Mouse (Mus musculus) CH12.LX (cell line): ENCODE results near the gene Ttll7. TPM values are rescaled to one million over a fixed set of nuclear protein-coding genes. Genes with fewer than 3 reads are reported as not detected.

Experiments
- DNase-seq: peaks from one replicate; pipeline ENCODE4 v3.0.0-alpha.2; 2013; ENCODE audit errors: extremely low read depth
- H3K27ac ChIP-seq: 2 replicates; pipeline ENCODE4 v1.5.1; 2012; ENCODE audit warnings: low read depth, mild to moderate bottlenecking, control low read depth, moderate library complexity; ENCODE audit not compliant: insufficient read depth
- H3K27me3 ChIP-seq: replicated peaks from 2 replicates; pipeline ENCODE3; 2012; ENCODE audit warnings: inconsistent platforms
- H3K36me3 ChIP-seq, 2 experiments: replicated peaks in 1 of 2; 2 replicates each; pipeline versions ENCODE3 to v1.6.1; 2012; ENCODE audit warnings: inconsistent platforms in 1 of 2, low read length in 1 of 2, mild to moderate bottlenecking in 1 of 2, mixed read lengths in 1 of 2, moderate library complexity in 1 of 2; ENCODE audit not compliant: control insufficient read depth in 1 of 2, insufficient read depth in 1 of 2
- H3K4me1 ChIP-seq, 2 experiments: 2 replicates each; pipeline ENCODE4 v1.6.1; 2012; ENCODE audit warnings: inconsistent platforms in 1 of 2, moderate library complexity in 1 of 2; ENCODE audit not compliant: insufficient read depth in 2 of 2, control insufficient read depth in 1 of 2
- H3K4me2 ChIP-seq: 2 replicates; pipeline ENCODE4 v1.6.1; 2012; ENCODE audit warnings: low read depth, mild to moderate bottlenecking, control low read depth; ENCODE audit not compliant: poor library complexity, insufficient read depth, severe bottlenecking
- H3K4me3 ChIP-seq, 3 experiments: fragments of 150-350 bp in 1 of 3; sonication (generic) in 1 of 3; replicated peaks in 1 of 3; 2 replicates each; pipeline versions ENCODE3 to v1.5.1; 2011 to 2012; ENCODE audit warnings: low read depth in 2 of 3, low read length in 2 of 3, mild to moderate bottlenecking in 2 of 3, moderate library complexity in 2 of 3, control low read depth in 1 of 3, improper control_type of control experiment in 1 of 3, inconsistent platforms in 1 of 3, mixed read lengths in 1 of 3; ENCODE audit not compliant: poor library complexity in 1 of 3
- H3K79me2 ChIP-seq: replicated peaks from 2 replicates; pipeline ENCODE4 v1.6.1; 2012; ENCODE audit warnings: mild to moderate bottlenecking, moderate library complexity; ENCODE audit not compliant: control insufficient read depth, poor library complexity, insufficient read depth, severe bottlenecking; ENCODE audit errors: extremely low read depth
- H3K9ac ChIP-seq: 2 replicates; pipeline ENCODE4 v1.6.1; 2012; ENCODE audit warnings: low read depth, mild to moderate bottlenecking, control low read depth, moderate library complexity; ENCODE audit not compliant: insufficient read depth
- H3K9me3 ChIP-seq: replicated peaks from 2 replicates; pipeline ENCODE3; 2012; ENCODE audit warnings: low read length, inconsistent platforms, mixed read lengths
- BHLHE40 ChIP-seq: IDR thresholded peaks from 2 replicates; pipeline ENCODE4 v1.6.1; 2011; ENCODE audit warnings: mild to moderate bottlenecking, low read depth, low read length, improper control_type of control experiment
- CHD1 ChIP-seq: IDR thresholded peaks from 2 replicates; pipeline ENCODE4 v1.6.1; 2012; ENCODE audit warnings: low read depth, low read length, improper control_type of control experiment, inconsistent platforms
- CTCF ChIP-seq, 2 experiments: IDR thresholded peaks in 1 of 2; conservative IDR thresholded peaks in 1 of 2; 2 replicates each; pipeline ENCODE4 v1.5.1; 2011 to 2012; ENCODE audit warnings: low read depth in 2 of 2, low read length in 2 of 2, improper control_type of control experiment in 1 of 2, inconsistent platforms in 1 of 2, mild to moderate bottlenecking in 1 of 2, moderate library complexity in 1 of 2
- E2F4 ChIP-seq: IDR thresholded peaks from 2 replicates; pipeline ENCODE4 v1.6.1; 2011; ENCODE audit warnings: low read depth, low read length, improper control_type of control experiment; ENCODE audit not compliant: insufficient replicate concordance
- ELF1 ChIP-seq: IDR thresholded peaks from 2 replicates; pipeline ENCODE4 v1.6.1; 2014; ENCODE audit warnings: low read depth, mild to moderate bottlenecking, inconsistent platforms, low read length, improper control_type of control experiment
- EP300 ChIP-seq: IDR thresholded peaks from 2 replicates; pipeline ENCODE4 v1.6.1; 2011; ENCODE audit warnings: low read length, improper control_type of control experiment
- ETS1 ChIP-seq: conservative IDR thresholded peaks from 2 replicates; pipeline ENCODE4 v1.6.1; 2012; ENCODE audit warnings: low read depth, mild to moderate bottlenecking, inconsistent platforms, low read length, improper control_type of control experiment, moderate library complexity
- GABPA ChIP-seq: IDR thresholded peaks from 2 replicates; pipeline ENCODE4 v1.6.1; 2012; ENCODE audit warnings: low read depth, low read length, improper control_type of control experiment, inconsistent platforms; ENCODE audit not compliant: insufficient replicate concordance
- HCFC1 ChIP-seq: IDR thresholded peaks from 2 replicates; pipeline ENCODE4 v1.6.1; 2012; ENCODE audit warnings: low read depth, mild to moderate bottlenecking, inconsistent platforms, low read length, improper control_type of control experiment
- IRF4 ChIP-seq: IDR thresholded peaks from 2 replicates; pipeline ENCODE4 v1.6.1; 2014; ENCODE audit warnings: low read depth, mild to moderate bottlenecking, inconsistent platforms, low read length, improper control_type of control experiment
- JUND ChIP-seq: conservative IDR thresholded peaks from 2 replicates; pipeline ENCODE4 v1.6.1; 2011; ENCODE audit warnings: low read depth, low read length, improper control_type of control experiment
- KAT2A ChIP-seq: IDR thresholded peaks from 2 replicates; pipeline ENCODE4 v1.6.1; 2012; ENCODE audit warnings: low read length, improper control_type of control experiment, inconsistent platforms; ENCODE audit not compliant: insufficient replicate concordance
- MAFK ChIP-seq: IDR thresholded peaks from 2 replicates; pipeline ENCODE4 v1.6.1; 2011; ENCODE audit warnings: low read length, improper control_type of control experiment; ENCODE audit not compliant: insufficient replicate concordance
- MAX ChIP-seq: IDR thresholded peaks from 2 replicates; pipeline ENCODE4 v1.6.1; 2011; ENCODE audit warnings: low read length, improper control_type of control experiment
- MEF2A ChIP-seq: IDR thresholded peaks from 2 replicates; pipeline ENCODE4 v1.6.1; 2014; ENCODE audit warnings: low read depth, mild to moderate bottlenecking, inconsistent platforms, low read length, improper control_type of control experiment, borderline replicate concordance
- NRF1 ChIP-seq: IDR thresholded peaks from 2 replicates; pipeline ENCODE4 v1.6.1; 2014; ENCODE audit warnings: low read depth, mild to moderate bottlenecking, inconsistent platforms, low read length, improper control_type of control experiment, moderate library complexity
- POLR2AphosphoS2 ChIP-seq: IDR thresholded peaks from 2 replicates; pipeline ENCODE4 v1.6.1; 2011; ENCODE audit warnings: low read depth, low read length, improper control_type of control experiment
- RAD21 ChIP-seq: IDR thresholded peaks from 2 replicates; pipeline ENCODE4 v1.6.1; 2011; ENCODE audit warnings: low read depth, mild to moderate bottlenecking, low read length, improper control_type of control experiment, moderate library complexity
- RCOR1 ChIP-seq: conservative IDR thresholded peaks from 2 replicates; pipeline ENCODE4 v1.6.1; 2012; ENCODE audit warnings: low read depth, mild to moderate bottlenecking, inconsistent platforms, low read length, improper control_type of control experiment
- USF1 ChIP-seq: IDR thresholded peaks from 2 replicates; pipeline ENCODE4 v1.6.1; 2014; ENCODE audit warnings: low read depth, mild to moderate bottlenecking, inconsistent platforms, low read length, improper control_type of control experiment
- USF2 ChIP-seq: conservative IDR thresholded peaks from 2 replicates; pipeline ENCODE4 v1.6.1; 2011; ENCODE audit warnings: low read depth, low read length, improper control_type of control experiment
- ZKSCAN1 ChIP-seq: IDR thresholded peaks from 2 replicates; pipeline ENCODE4 v1.6.1; 2012; ENCODE audit warnings: low read depth, inconsistent platforms, low read length, improper control_type of control experiment, borderline replicate concordance
- ZMIZ1 ChIP-seq: IDR thresholded peaks from 2 replicates; pipeline ENCODE4 v1.6.1; 2012; ENCODE audit warnings: low read depth, mild to moderate bottlenecking, inconsistent platforms, low read length, improper control_type of control experiment
- dilution Hi-C: fragments of 300-500 bp; cut with MboI; formaldehyde crosslinking; loops from 2 replicates; pipeline ENCODE4 v1.14.3; 2020; ENCODE audit warnings: low sequenced_read_pairs; ENCODE audit not compliant: extremely low pct_unique_long_range_greater_than_20kb, extremely low pct_ligation_motif_present
- in situ Hi-C: fragments of 300-500 bp; cut with MboI; formaldehyde crosslinking; loops from 3 replicates; pipeline ENCODE4 v1.14.3; 2019; ENCODE audit warnings: low sequenced_read_pairs, low pct_ligation_motif_present, low pct_unique_long_range_greater_than_20kb, mixed read lengths
- polyA plus RNA-seq: library from polyadenylated mRNA; unstranded; fragments of >175 nt; gene quantifications from 2 replicates; pipeline ENCODE4 v1.2.1, GENCODE M21; 2012; ENCODE audit warnings: low read depth; ENCODE audit not compliant: insufficient read length
- total RNA-seq, 2 experiments: library from RNA; depleted of rRNA; stranded (reverse); fragments of 300-350 nt in 1 of 2; fragments of >200 nt in 1 of 2; gene quantifications; 2 replicates each; pipeline ENCODE4 v1.2.3; 2012 to 2014

Gene Ttll7
- total and polyA plus RNA-seq, 3 experiments = 1.7 to 3.9 (median 2.0) TPM

DNA sequence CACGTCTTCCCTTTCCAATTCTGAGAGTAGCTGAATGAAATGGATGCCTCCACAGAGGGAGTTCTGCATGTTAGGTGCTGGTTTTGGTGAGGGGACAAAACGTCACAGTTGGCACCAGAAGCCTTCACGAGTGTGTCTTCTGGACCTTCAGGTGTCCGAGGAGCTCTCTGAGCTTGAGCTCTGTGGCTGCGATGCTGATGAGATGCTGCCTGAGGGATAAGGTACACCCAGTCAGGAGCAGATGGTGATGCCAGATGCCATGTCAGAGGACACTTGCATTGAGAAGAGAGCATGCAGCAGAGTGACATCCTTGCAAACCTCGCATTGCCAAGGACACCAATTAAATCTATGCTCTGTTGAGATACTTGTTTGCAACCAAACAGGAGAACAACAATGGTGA is 164.3 kb downstream of the Ttll7 start:
- Histone ChIP-seq H3K4me2 (no peak overlapping the region), H3K79me2 (no peaks in the 10 kb centered on the region), H3K4me3 (no peak overlapping the region), H3K27me3 (no peaks in the 10 kb centered on the region), H3K4me1 (peaks cover 0 to 10% of the 10 kb centered on the region in 2 experiments; a peak in 2 of 4 replicates), H3K27ac (no peak overlapping the region), H3K9me3 (no peaks in the 10 kb centered on the region), H3K9ac (no peak overlapping the region), H3K36me3 (no peaks in the 10 kb centered on the region)
- no peak for DNase-seq
- dilution Hi-C loops = no loop called here
- in situ Hi-C loops = no loop called here
- TF ChIP-seq IRF4 (no peak), USF2 (no peak), CHD1 (no peak), GABPA (no peak), BHLHE40 (no peak), KAT2A (no peak), ZKSCAN1 (no peak)

DNA sequence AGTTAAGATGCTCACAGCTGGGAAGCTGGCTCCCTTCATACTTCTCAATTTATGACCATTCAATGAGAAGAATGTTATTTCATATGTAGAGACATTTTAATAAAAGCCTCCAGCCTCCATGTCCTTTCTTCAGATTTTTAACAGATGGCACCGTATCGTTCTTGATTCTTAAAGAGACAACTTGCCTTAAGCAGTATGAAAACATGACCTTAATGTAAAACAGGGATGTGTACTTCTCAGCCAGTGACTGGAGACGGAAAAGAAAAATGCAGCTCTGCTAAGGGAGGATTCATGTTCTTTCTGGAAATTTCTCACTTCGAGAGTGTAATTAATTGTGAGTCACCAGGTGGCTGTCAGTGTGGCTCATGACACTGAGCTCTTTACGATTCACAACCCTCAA is 167.3 kb downstream of the Ttll7 start:
- Histone ChIP-seq H3K9ac (no peak overlapping the region), H3K4me2 (no peak overlapping the region)
- TF ChIP-seq ETS1 = no peak
- no peak for TF ChIP-seq RCOR1
- TF ChIP-seq RAD21 = no peak
- TF ChIP-seq E2F4 = no peak
- TF ChIP-seq CTCF (conservative IDR thresholded peaks at IDR 0.05 in 1 of 2, IDR thresholded peaks at IDR 0.05 in 1 of 2; ENCODE audit: low read depth in 2 of 2, low read length in 2 of 2) = no peak
- no peak for TF ChIP-seq USF2
- no peak for TF ChIP-seq MEF2A
- TF ChIP-seq EP300 = no peak
- TF ChIP-seq JUND = no peak
- TF ChIP-seq GABPA = no peak
- TF ChIP-seq ZMIZ1 = no peak
- TF ChIP-seq ELF1 = no peak
- no peak for TF ChIP-seq MAFK
- TF ChIP-seq POLR2AphosphoS2 = no peak
- no peak for TF ChIP-seq HCFC1
- TF ChIP-seq IRF4 = no peak
- TF ChIP-seq MAX = no peak
- no peak for TF ChIP-seq USF1
- no peak for TF ChIP-seq NRF1
- TF ChIP-seq, all 38 proteins: peak for 0
- H3K79me2 ChIP-seq = no peaks in the 10 kb centered on the region
- no peaks in the 10 kb centered on the region for H3K9me3 ChIP-seq
- no peaks in the 10 kb centered on the region for H3K27me3 ChIP-seq
- peaks cover 0 to 10% of the 10 kb centered on the region in 2 experiments; a peak in 2 of 4 replicates for H3K4me1 ChIP-seq
- H3K36me3 ChIP-seq = no peaks in the 10 kb centered on the region
- in situ Hi-C loops (no loop called here), dilution Hi-C loops (no loop called here)
- H3K27ac ChIP-seq = no peak overlapping the region
- no peak overlapping the region for H3K4me3 ChIP-seq
- no peak for DNase-seq
